15 mouse cellular contexts compared by ENCODE assay signal in the genomic region with DNA sequence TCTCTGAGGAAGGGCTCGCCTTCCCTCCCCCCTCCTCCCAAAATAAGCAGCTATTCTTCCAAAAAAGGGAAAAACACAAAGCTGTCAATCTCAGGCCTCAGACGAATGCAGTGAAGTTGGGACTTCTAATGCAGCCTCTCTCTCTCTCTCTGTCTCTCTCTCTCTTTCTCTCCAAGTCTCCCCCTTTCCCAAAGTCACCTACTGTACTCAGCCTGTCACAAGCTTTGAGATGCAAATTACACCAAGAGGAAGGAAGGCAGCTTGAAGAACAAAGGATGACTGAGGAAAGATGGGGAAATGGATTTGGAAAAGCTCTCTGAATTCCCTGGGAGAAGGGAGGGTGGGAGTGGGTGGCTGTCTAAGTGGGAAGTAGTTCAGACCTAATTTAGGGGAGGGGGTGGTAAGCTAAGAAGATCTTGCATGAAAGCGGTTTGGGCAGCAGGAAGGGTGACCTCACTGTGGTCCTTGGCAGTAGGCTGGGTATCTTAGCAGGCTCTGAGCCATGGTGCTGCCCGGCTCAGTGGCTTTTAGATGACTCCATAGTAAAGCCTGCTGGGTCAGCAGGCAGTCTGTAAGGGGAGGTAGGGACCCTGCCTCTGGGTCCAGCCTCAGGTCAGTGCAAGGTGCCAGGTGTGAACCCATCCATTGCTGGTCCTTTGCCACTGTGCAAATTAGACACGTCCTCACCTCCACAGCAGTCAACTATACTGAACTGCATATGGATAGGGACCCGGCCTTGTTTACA. TPM values are rescaled to one million over a fixed set of nuclear protein-coding genes. Genes with fewer than 3 reads are reported as not detected.
DNase-seq lines count a peak whose midpoint lies in the region; ATAC-seq and TF ChIP-seq lines count a peak whose summit lies in the region.
"Had no signal": no experiment of that assay in that cellular context is flagged by ENCODE, and none has a peak within 500 bp of the region (broad histone marks: within the 10 kb centered on the region; RNA-seq: fewer than 3 reads in every experiment).

No protein-coding gene starts in this region.

- WGBS in forebrain, embryonic 14.5 days = 37% methylated on average over 6 of the region's 6 CpGs
- 57% methylated on average over 6 of the region's 6 CpGs for WGBS in midbrain, embryonic 12.5 days
- 92% methylated on average over 6 of the region's 6 CpGs for WGBS in thymus, adult 2 months

- H3K36me3 ChIP-seq in ES-E14 (ENCODE audit: control insufficient read depth, insufficient read depth, low read length, poor library complexity, severe bottlenecking) = no peaks in the 10 kb centered on the region
- H3K36me3 ChIP-seq in forebrain, embryonic 14.5 days (ENCODE audit: control insufficient read depth, insufficient read depth, low read length) = no peaks in the 10 kb centered on the region
- no peaks in the 10 kb centered on the region for H3K36me3 ChIP-seq in midbrain, embryonic 12.5 days
- H3K36me3 ChIP-seq in thymus, adult 2 months (ENCODE audit: control insufficient read depth, insufficient read depth, low read length) = no peaks in the 10 kb centered on the region

- no peak for TF ChIP-seq POLR2A in thymus, adult 2 months (IDR thresholded peaks at IDR 0.05; ENCODE audit: control insufficient read depth, extremely low read depth, insufficient read depth, low read length, poor library complexity)

- ATAC-seq in cerebellum, adult (ENCODE audit: insufficient number of reproducible peaks, low FRiP score, low TSS enrichment) = no peak
- peak; percentile 35 for ATAC-seq in forebrain, embryonic 14.5 days
- no peak for ATAC-seq in midbrain, embryonic 12.5 days (ENCODE audit: low FRiP score, low read depth)
- ATAC-seq: inflammation-experienced regulatory T-cells, adult 6 months had no signal

- no peak overlapping the region; the same call in 1 of the 2 replicates for H3K9ac ChIP-seq in ES-E14 (ENCODE audit: insufficient read depth, low read depth, low read length, poor library complexity, severe bottlenecking)
- peak overlapping the region; percentile 37 for H3K9ac ChIP-seq in forebrain, embryonic 14.5 days (ENCODE audit: low read length)
- H3K9ac ChIP-seq in midbrain, embryonic 12.5 days (replicated peaks) = no peak overlapping the region

- H3K27ac ChIP-seq in ES-E14 (ENCODE audit: insufficient read depth, low read depth, low read length, poor library complexity, severe bottlenecking) = peak overlapping the region; percentile 27; the same call in 1 of the 2 replicates
- peak overlapping the region; percentile 89 for H3K27ac ChIP-seq in forebrain, embryonic 14.5 days (ENCODE audit: low read depth, low read length)
- H3K27ac ChIP-seq in midbrain, embryonic 12.5 days (replicated peaks) = peak overlapping the region; percentile 56; the same call in 1 of the 2 replicates
- no peak overlapping the region for H3K27ac ChIP-seq in thymus, adult 2 months (ENCODE audit: control insufficient read depth, insufficient read depth, low read length)

- in situ Hi-C loops in ES-E14 (cut with MboI; ENCODE audit: low sequenced_read_pairs in 2 of 2, unreplicated experiment in 2 of 2) = no loop called here

- H3K27me3 ChIP-seq in forebrain, embryonic 14.5 days (replicated peaks; ENCODE audit: control insufficient read depth, insufficient read depth, low read length) = no peaks in the 10 kb centered on the region
- no peaks in the 10 kb centered on the region for H3K27me3 ChIP-seq in midbrain, embryonic 12.5 days
- H3K27me3 ChIP-seq in thymus, adult 2 months (ENCODE audit: control insufficient read depth, insufficient read depth, low read length) = no peaks in the 10 kb centered on the region
- H3K27me3 ChIP-seq: CH12.LX had no signal

- TF ChIP-seq CTCF in thymus, adult 2 months (IDR thresholded peaks at IDR 0.05; ENCODE audit: borderline replicate concordance, control insufficient read depth, extremely low read depth, insufficient read depth, low read length, poor library complexity) = no peak

- no peak overlapping the region for H3K4me3 ChIP-seq in ES-E14 (ENCODE audit: insufficient read depth in 1 of 2, low read depth in 1 of 2, low read length in 2 of 2, poor library complexity in 1 of 2, severe bottlenecking in 1 of 2)
- H3K4me3 ChIP-seq in forebrain, embryonic 14.5 days (ENCODE audit: low read depth, low read length) = no peak overlapping the region
- H3K4me3 ChIP-seq in midbrain, embryonic 12.5 days = no peak overlapping the region
- H3K4me3 ChIP-seq in thymus, adult 2 months (ENCODE audit: control insufficient read depth, insufficient read depth, low read length) = no peak overlapping the region
- H3K4me3 ChIP-seq: myocyte had no signal

- no peaks in the 10 kb centered on the region for H3K9me3 ChIP-seq in ES-E14 (ENCODE audit: control insufficient read depth, insufficient read depth, low read depth, low read length)
- H3K9me3 ChIP-seq in forebrain, embryonic 14.5 days (replicated peaks; ENCODE audit: control insufficient read depth, low read length) = no peaks in the 10 kb centered on the region
- H3K9me3 ChIP-seq in midbrain, embryonic 12.5 days = no peaks in the 10 kb centered on the region

- H3K4me2 ChIP-seq in forebrain, embryonic 14.5 days (ENCODE audit: low read length) = no peak overlapping the region
- H3K4me2 ChIP-seq in midbrain, embryonic 12.5 days (replicated peaks) = no peak overlapping the region

- peak; percentile 54 for DNase-seq in cerebellum, adult 11-12 months
- DNase-seq in ES-E14 (ENCODE audit: low read depth, low spot score) = no peak
- peak; percentile 67 for DNase-seq in forebrain, embryonic 14.5 days (ENCODE audit: low spot score)
- DNase-seq in right cerebral cortex, postnatal 36 days (ENCODE audit: low spot score in 2 of 2) = no peak
- DNase-seq in layer of hippocampus, postnatal 10 days (ENCODE audit: low spot score in 2 of 2) = no peak
- DNase-seq in thymus, adult 2 months = no peak
- DNase-seq: adrenal gland, adult 2 months; kidney, postnatal 10 days; lung, adult 18-20 months; right cerebral cortex, postnatal 4 days had no signal

- peaks cover 3 to 35% of the 10 kb centered on the region in 2 experiments; a peak in 3 of 4 replicates for H3K4me1 ChIP-seq in ES-E14 (ENCODE audit: control insufficient read depth in 2 of 2, insufficient read depth in 2 of 2, low read length in 2 of 2, poor library complexity in 1 of 2)
- H3K4me1 ChIP-seq in forebrain, embryonic 14.5 days (ENCODE audit: control insufficient read depth, insufficient read depth, low read length) = peaks cover 44% of the 10 kb centered on the region
- H3K4me1 ChIP-seq in midbrain, embryonic 12.5 days = peaks cover 51% of the 10 kb centered on the region
- no peaks in the 10 kb centered on the region for H3K4me1 ChIP-seq in thymus, adult 2 months (replicated peaks; ENCODE audit: control insufficient read depth, insufficient read depth, low read length)

TF ChIP-seq in ES-E14, 5 proteins besides CTCF, POLR2A, EP300 and RAD21:
- no peak for TF ChIP-seq ZC3H11A (IDR thresholded peaks at IDR 0.05; ENCODE audit: borderline replicate concordance, low read depth, low read length)
- no peak for TF ChIP-seq MAFK (IDR thresholded peaks at IDR 0.05; ENCODE audit: insufficient read depth, low read depth, low read length)
- TF ChIP-seq HCFC1 (IDR thresholded peaks at IDR 0.05; ENCODE audit: borderline replicate concordance, insufficient read depth, low read length) = no peak
- no peak for TF ChIP-seq ZNF384 (IDR thresholded peaks at IDR 0.05; ENCODE audit: low read depth, low read length)
- TF ChIP-seq CHD2 (IDR thresholded peaks at IDR 0.05; ENCODE audit: low read depth, low read length) = no peak

RNA-seq across cellular contexts. Expression of a gene that starts 55.8 kb away (rescaled TPM):
- 4.8 and 6.2 TPM in 2 replicates for total RNA-seq in ES-E14 (2012; rRNA removed)
- 29.0 and 33.2 TPM in 2 replicates for polyA plus RNA-seq in forebrain, embryonic 14.5 days (2014; fragmentation: Nextera tagmentation; extraction: Ambion mirVana)
- 28.9 and 34.0 TPM in 2 replicates for polyA plus RNA-seq in midbrain, embryonic 12.5 days (2016; fragmentation: Nextera tagmentation; extraction: Ambion mirVana)
- total RNA-seq in layer of hippocampus, postnatal 10 days (2021) = 100 to 1,000 TPM; 131 to 136 TPM
- 18.1 and 18.2 TPM in 2 replicates for polyA plus RNA-seq in thymus, adult 2 months (2012; rRNA removed)

Comparison
In these comparisons a context has a peak if more than half of its experiments do, and no peak if none do; other contexts are left out.
1. DNase-seq: peak in cerebellum, adult 11-12 months (single experiment) and forebrain, embryonic 14.5 days (single experiment); none in ES-E14 (single experiment), right cerebral cortex, postnatal 36 days (0 of 2), layer of hippocampus, postnatal 10 days (0 of 2) and thymus, adult 2 months (single experiment).